Mouse (Mus musculus) spleen, embryonic (tissue): ENCODE data around the gene Tmem132b.
"Not testable (repeated sequence)": the region's sequence is repeated elsewhere in the genome, so short reads cannot be mapped to it uniquely, and the experiment has no call there.

Experiments
- CTCF ChIA-PET: fragments of 350-600 bp; sonication (Branson Sonifier 250); formaldehyde crosslinking; loops from one replicate; lab custom pipeline; 2022; lab: Charles Lee

The Tmem132b gene

GRCm38 (mm10) chr5:125531634-125532033 lies at the start of gene Tmem132b:
Gene Tmem132b (plus strand): TSS chr5:125531774.
- CTCF ChIA-PET, result no interaction called here

GRCm38 (mm10) chr5:125482474-125482873 lies 49.1 kb upstream of the Tmem132b start:
- CTCF ChIA-PET, result no interaction called here

- CTCF ChIA-PET, result no interaction called here
Observed at GRCm38 (mm10) chr5:125483712-125484611, 47.6 kb upstream of the Tmem132b start.

- CTCF ChIA-PET, result interaction anchor here (0.6 to 0.8 kb wide), 2 partner anchors 24 to 1243 kb away, joined by 3 read pairs; no protein-coding TSS in a partner anchor
Observed at GRCm38 (mm10) chr5:125485031-125485778, 46.4 kb upstream of the Tmem132b start.

- CTCF ChIA-PET, result interaction anchor here (0.6 kb wide), 1 partner anchor 1242 kb away, joined by 3 read pairs; no protein-coding TSS in a partner anchor
Observed at GRCm38 (mm10) chr5:125486088-125486487, 45.5 kb upstream of the Tmem132b start.

GRCm38 (mm10) chr5:125487375-125488115 lies 44.0 kb upstream of the Tmem132b start:
- CTCF ChIA-PET, result no interaction called here

- CTCF ChIA-PET, result no interaction called here
Observed at GRCm38 (mm10) chr5:125488116-125488455, 43.5 kb upstream of the Tmem132b start.

- CTCF ChIA-PET, result not testable (repeated sequence)
Observed at GRCm38 (mm10) chr5:125488953-125489352, 42.6 kb upstream of the Tmem132b start.

GRCm38 (mm10) chr5:125491107-125491506 lies 40.5 kb upstream of the Tmem132b start:
- CTCF ChIA-PET, result no interaction called here

- CTCF ChIA-PET, result no interaction called here
Observed at GRCm38 (mm10) chr5:125492379-125493092, 39.0 kb upstream of the Tmem132b start.

- CTCF ChIA-PET, result no interaction called here
Observed at GRCm38 (mm10) chr5:125493093-125493423, 38.5 kb upstream of the Tmem132b start.

- CTCF ChIA-PET, result no interaction called here
Observed at GRCm38 (mm10) chr5:125495655-125496054, 35.9 kb upstream of the Tmem132b start.

- CTCF ChIA-PET, result interaction anchor here (0.6 kb wide), 1 partner anchor 431 kb away, joined by 3 read pairs; no protein-coding TSS in a partner anchor
Observed at GRCm38 (mm10) chr5:125497821-125498600, 33.6 kb upstream of the Tmem132b start.

GRCm38 (mm10) chr5:125501505-125501904 lies 30.1 kb upstream of the Tmem132b start:
- CTCF ChIA-PET, result interaction anchor here (0.6 kb wide), 1 partner anchor 11 kb away, joined by 3 read pairs; no protein-coding TSS in a partner anchor

- CTCF ChIA-PET, result no interaction called here
Observed at GRCm38 (mm10) chr5:125502186-125502585, 29.4 kb upstream of the Tmem132b start.

- CTCF ChIA-PET, result no interaction called here
Observed at GRCm38 (mm10) chr5:125503628-125504027, 27.9 kb upstream of the Tmem132b start.

GRCm38 (mm10) chr5:125504692-125505091 lies 26.9 kb upstream of the Tmem132b start:
- CTCF ChIA-PET, result no interaction called here

GRCm38 (mm10) chr5:125505968-125506367 lies 25.6 kb upstream of the Tmem132b start:
- CTCF ChIA-PET, result no interaction called here

- CTCF ChIA-PET, result interaction anchor here (0.6 kb wide), 1 partner anchor 97 kb away, joined by 4 read pairs; no protein-coding TSS in a partner anchor
Observed at GRCm38 (mm10) chr5:125507582-125507981, 24.0 kb upstream of the Tmem132b start.

GRCm38 (mm10) chr5:125508006-125508405 lies 23.6 kb upstream of the Tmem132b start:
- CTCF ChIA-PET, result interaction anchor here (0.6 kb wide), 3 partner anchors 9 to 68 kb away, joined by 3 to 5 read pairs (median 5); no protein-coding TSS in a partner anchor
